Mouse (Mus musculus): Measurements from ENCODE around the gene Cct8.

DNA sequence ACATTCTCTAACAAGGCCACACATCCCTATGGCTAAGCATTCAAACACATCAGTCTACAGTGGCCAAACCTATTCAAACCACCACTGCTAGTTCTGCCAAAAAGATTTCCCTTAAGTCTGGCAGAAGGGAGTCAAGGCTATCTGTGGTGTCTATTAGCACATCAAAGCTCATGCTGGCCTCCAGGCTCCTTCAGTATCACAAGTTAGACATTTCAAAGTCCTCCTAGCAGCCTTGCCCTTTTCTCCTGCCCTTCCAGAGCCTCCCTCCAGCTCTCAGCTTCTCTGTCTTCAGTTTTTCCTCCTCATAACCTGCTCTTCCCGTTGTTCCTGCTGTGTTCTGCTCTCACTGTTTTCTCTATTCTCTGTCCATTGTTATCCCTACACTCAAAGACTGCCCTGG is 51.6 kb downstream of the Cct8 start:
- TF ChIP-seq CTCF (IDR thresholded peaks at IDR 0.05; ENCODE audit: extremely low read depth, insufficient read length, insufficient replicate concordance, low read depth, low read length): no peak
- no peak for TF ChIP-seq POLR2A (IDR thresholded peaks at IDR 0.05; ENCODE audit: low read depth, low read length)
